Mouse (Mus musculus) adrenal gland, postnatal 4 days (tissue): ENCODE results near the gene Ypel5. TPM values are rescaled to one million over a fixed set of nuclear protein-coding genes. Genes with fewer than 3 reads are reported as not detected.

Experiments
- total RNA-seq, 2 experiments: library from RNA; stranded (reverse); gene quantifications; 2 replicates each; pipeline ENCODE4 v1.2.3; 2021

Ypel5 gene
- total RNA-seq, 2 experiments from 2014 or later: 67.6 to 68.1 TPM

Other genes with a start within 250 kb of the Ypel5 start
- gene Alk, start 231.8 kb upstream of the Ypel5 start, total RNA-seq: 1 to 10 TPM; 1.4 to 1.5 TPM
- gene Lbh, start 81.9 kb downstream of the Ypel5 start, total RNA-seq: 10 to 100 TPM; 69.9 to 88.9 TPM